Mouse (Mus musculus) limb, embryonic 14.5 days (tissue): ENCODE results near the gene Sorcs2. TPM values are rescaled to one million over a fixed set of nuclear protein-coding genes. Genes with fewer than 3 reads are reported as not detected.

Source experiments
- ATAC-seq: fragments of 200-750 bp; cut with Nextera tagmentation; 2 replicates; pipeline ENCODE4 v1.8.0; 2017; ENCODE audit warnings: low read depth, moderate number of reproducible peaks, moderate TSS enrichment; ENCODE audit not compliant: low FRiP score
- DNase-seq: peaks from one replicate; pipeline ENCODE4 v3.0.0-alpha.2; 2015; ENCODE audit warnings: low spot score
- H3K27ac ChIP-seq: fragments of 300-500 bp; sonication (generic); replicated peaks from 2 replicates; pipeline ENCODE4 v1.5.1; 2014; ENCODE audit warnings: low read depth, mild to moderate bottlenecking, low read length, moderate library complexity, mixed read lengths
- H3K27me3 ChIP-seq: fragments of 300-500 bp; sonication (generic); 2 replicates; pipeline ENCODE4 v1.6.1; 2014; ENCODE audit warnings: low read length, mixed read lengths; ENCODE audit not compliant: control insufficient read depth, insufficient read depth
- H3K36me3 ChIP-seq: fragments of 300-500 bp; sonication (generic); 2 replicates; pipeline ENCODE4 v1.6.1; 2014; ENCODE audit warnings: mild to moderate bottlenecking, low read length, moderate library complexity, mixed read lengths; ENCODE audit not compliant: control insufficient read depth, insufficient read depth
- H3K4me1 ChIP-seq: fragments of 300-500 bp; sonication (generic); 2 replicates; pipeline ENCODE4 v1.6.1; 2014; ENCODE audit warnings: antibody characterized with exemption, low read length, mixed read lengths; ENCODE audit not compliant: control insufficient read depth, insufficient read depth
- H3K4me2 ChIP-seq: fragments of 300-500 bp; sonication (generic); replicated peaks from 2 replicates; pipeline ENCODE4 v1.6.1; 2014; ENCODE audit warnings: low read depth, mild to moderate bottlenecking, low read length, moderate library complexity; ENCODE audit not compliant: severe bottlenecking
- H3K4me3 ChIP-seq: fragments of 300-500 bp; sonication (generic); replicated peaks from 2 replicates; pipeline ENCODE4 v1.5.1; 2014; ENCODE audit warnings: low read length
- H3K9ac ChIP-seq: fragments of 300-500 bp; sonication (generic); 2 replicates; pipeline ENCODE4 v1.6.1; 2014; ENCODE audit warnings: mild to moderate bottlenecking, low read depth, low read length, moderate library complexity; ENCODE audit not compliant: severe bottlenecking
- H3K9me3 ChIP-seq: fragments of 300-500 bp; sonication (generic); 2 replicates; pipeline ENCODE4 v1.6.1; 2016; ENCODE audit warnings: low read length; ENCODE audit not compliant: control insufficient read depth
- POLR2A ChIP-seq: fragments of 200-500 bp; IDR thresholded peaks from 2 replicates; pipeline ENCODE4 v1.8.0; 2012; ENCODE audit warnings: inconsistent platforms, mild to moderate bottlenecking, moderate library complexity, borderline replicate concordance; ENCODE audit not compliant: insufficient read depth, insufficient read length; ENCODE audit errors: extremely low read depth
- WGBS: fragments of 180-500 bp; shearing (Covaris S2); extraction: QIAGEN DNeasy Blood & Tissue Kit; methylation state at CpG from one replicate; pipeline ENCODE4 v1.1.7; 2014; 5-methylcytosine and 5-hydroxymethylcytosine counted together
- polyA plus RNA-seq, 2 experiments: library from polyadenylated mRNA; depleted of rRNA in 1 of 2; stranded (reverse) in 1 of 2; unstranded in 1 of 2; fragments of >200 nt; fragmentation: Nextera tagmentation in 1 of 2; extraction: Ambion mirVana in 1 of 2; gene quantifications; 2 replicates each; pipeline versions ENCODE4 v1.2.1 to v1.2.3; 2012 to 2014

Gene Sorcs2
- polyA plus RNA-seq, 2 experiments = 25.4 to 34.4 TPM

DNA sequence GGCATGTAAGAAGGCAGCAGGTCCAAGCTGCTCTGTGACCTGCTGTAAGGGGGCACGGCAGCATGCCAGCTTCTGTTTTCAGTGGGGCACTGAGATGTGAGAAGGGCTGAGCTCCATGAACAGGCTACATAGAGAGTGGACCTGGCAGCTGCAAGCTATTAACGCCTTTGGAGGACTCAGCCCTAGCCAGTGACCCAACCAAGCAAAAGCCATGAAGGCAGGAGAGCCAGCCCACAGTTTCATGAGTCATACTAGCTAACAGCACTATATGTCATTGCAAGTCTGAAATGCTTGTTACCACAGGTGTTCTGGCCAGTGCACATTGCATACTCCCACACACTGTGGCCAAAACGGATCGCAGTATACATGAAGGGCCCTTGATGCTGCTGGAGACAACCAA lies 41.3 kb downstream of the Sorcs2 start:
- TF ChIP-seq POLR2A = no peak
- WGBS = 66% methylated on average over 4 of the region's 4 CpGs
- no peak overlapping the region for H3K27ac ChIP-seq
- no peaks in the 10 kb centered on the region for H3K9me3 ChIP-seq
- DNase-seq = no peak
- no peaks in the 10 kb centered on the region for H3K36me3 ChIP-seq
- H3K27me3 ChIP-seq = no peaks in the 10 kb centered on the region
- no peak overlapping the region for H3K4me2 ChIP-seq
- peaks cover 18% of the 10 kb centered on the region for H3K4me1 ChIP-seq
- no peak for ATAC-seq
- H3K4me3 ChIP-seq = no peak overlapping the region
- no peak overlapping the region for H3K9ac ChIP-seq

DNA sequence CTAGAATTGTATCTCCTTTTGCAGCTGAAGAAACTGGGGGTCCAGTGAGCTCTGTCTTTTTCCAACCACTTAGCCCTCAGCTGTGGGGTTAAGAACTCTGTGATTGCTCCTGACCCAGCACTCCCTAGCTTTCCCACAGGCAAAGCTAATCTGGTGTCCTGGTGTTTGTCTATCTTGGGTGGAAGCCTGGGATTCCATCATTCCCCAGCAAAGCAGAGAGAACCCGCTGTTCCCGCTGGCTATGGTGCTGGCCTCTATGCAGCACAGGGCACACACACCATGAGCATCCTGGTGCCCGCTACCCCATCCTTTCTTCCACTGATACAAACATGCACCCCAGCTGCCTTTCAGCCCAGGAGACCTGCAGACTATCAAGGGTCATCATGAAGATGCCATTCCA lies 42.3 kb downstream of the Sorcs2 start:
- Histone ChIP-seq H3K4me1 (peaks cover 17% of the 10 kb centered on the region), H3K9me3 (no peaks in the 10 kb centered on the region), H3K4me2 (no peak overlapping the region), H3K4me3 (no peak overlapping the region), H3K36me3 (no peaks in the 10 kb centered on the region), H3K9ac (no peak overlapping the region), H3K27ac (no peak overlapping the region), H3K27me3 (no peaks in the 10 kb centered on the region)
- no peak for TF ChIP-seq POLR2A
- DNase-seq = no peak
- WGBS = 91% methylated on average over 3 of the region's 3 CpGs
- ATAC-seq = no peak

DNA sequence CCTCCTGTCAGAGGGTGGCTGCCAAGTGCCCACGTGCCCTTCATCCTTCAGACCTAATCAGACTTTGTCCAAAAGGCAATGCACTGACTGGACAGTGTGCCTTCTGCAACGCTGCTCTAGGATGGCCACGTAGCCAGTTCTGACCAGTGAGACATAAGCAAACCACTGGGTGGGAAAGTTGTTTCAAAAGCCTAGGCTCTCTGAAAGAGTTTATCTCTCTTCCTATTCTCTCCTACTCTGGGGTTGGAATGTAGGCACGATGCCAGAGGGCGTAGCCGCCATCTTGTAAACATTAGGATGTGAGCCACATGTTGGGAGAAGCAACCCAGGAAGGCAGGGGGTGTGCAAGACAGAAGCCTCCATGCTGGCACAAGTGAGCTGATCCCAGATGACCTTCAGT lies 44.3 kb downstream of the Sorcs2 start:
- Histone ChIP-seq H3K4me3 (no peak overlapping the region), H3K27ac (no peak overlapping the region), H3K27me3 (no peaks in the 10 kb centered on the region), H3K9ac (no peak overlapping the region), H3K4me1 (0 out of 2 replicates have a peak, but pooled peaks cover 2% of the 10 kb centered on the region), H3K36me3 (no peaks in the 10 kb centered on the region), H3K9me3 (no peaks in the 10 kb centered on the region), H3K4me2 (no peak overlapping the region)
- WGBS = 82% methylated on average over 6 of the region's 6 CpGs
- no peak for TF ChIP-seq POLR2A
- DNase-seq = no peak
- no peak for ATAC-seq

- DNase-seq (no peak), ATAC-seq (no peak)
- Histone ChIP-seq H3K27ac (no peak overlapping the region), H3K9ac (no peak overlapping the region), H3K4me3 (no peak overlapping the region), H3K36me3 (no peaks in the 10 kb centered on the region), H3K9me3 (no peaks in the 10 kb centered on the region), H3K4me2 (no peak overlapping the region), H3K27me3 (no peaks in the 10 kb centered on the region), H3K4me1 (0 out of 2 replicates have a peak, but pooled peaks cover 2% of the 10 kb centered on the region)
- no peak for TF ChIP-seq POLR2A
- 91% methylated on average over 2 of the region's 2 CpGs for WGBS
Observed at GRCm38 (mm10) chr5:36353194-36353593, 44.7 kb downstream of the Sorcs2 start.

- Histone ChIP-seq H3K9ac (no peak overlapping the region), H3K4me2 (no peak overlapping the region), H3K4me3 (no peak overlapping the region), H3K27ac (no peak overlapping the region), H3K9me3 (no peaks in the 10 kb centered on the region), H3K36me3 (no peaks in the 10 kb centered on the region), H3K4me1 (peaks cover 9% of the 10 kb centered on the region; the same call in 1 of the 2 replicates), H3K27me3 (no peaks in the 10 kb centered on the region)
- 84% methylated on average over 4 of the region's 4 CpGs for WGBS
- DNase-seq (no peak), ATAC-seq (no peak)
- no peak for TF ChIP-seq POLR2A
Observed at GRCm38 (mm10) chr5:36346698-36347097, 51.2 kb downstream of the Sorcs2 start.

GRCm38 (mm10) chr5:36339283-36339682 lies 58.7 kb downstream of the Sorcs2 start:
- Histone ChIP-seq H3K4me1 (peaks cover 30% of the 10 kb centered on the region), H3K27me3 (no peaks in the 10 kb centered on the region), H3K27ac (peak overlapping the region; percentile 70), H3K4me2 (no peak overlapping the region), H3K36me3 (no peaks in the 10 kb centered on the region), H3K9me3 (no peaks in the 10 kb centered on the region), H3K9ac (no peak overlapping the region), H3K4me3 (no peak overlapping the region)
- 47% methylated on average over 3 of the region's 3 CpGs for WGBS
- no peak for ATAC-seq
- no peak for TF ChIP-seq POLR2A
- peak; percentile 16 for DNase-seq
